Mouse (Mus musculus): ENCODE results near the gene Ralgds. TPM values are rescaled to one million over a fixed set of nuclear protein-coding genes. Genes with fewer than 3 reads are reported as not detected.

Ralgds gene
- polyA plus RNA-seq, 1 experiment from 2014 or later, result 27.5 TPM

GRCm38 (mm10) chr2:28547237-28548172 lies 34.6 kb downstream of the Ralgds start:
- no peak overlapping the region for H3K4me3 ChIP-seq (replicated peaks)
- no peaks in the 10 kb centered on the region for H3K27me3 ChIP-seq (replicated peaks)
- H3K9ac ChIP-seq, result no peak overlapping the region
- no peak overlapping the region for H3K27ac ChIP-seq
- peaks cover 5% of the 10 kb centered on the region; the same call in 1 of the 2 replicates for H3K4me1 ChIP-seq
- 0 out of 2 replicates have a peak, but pooled peaks have one; percentile 36 for ATAC-seq (ENCODE audit: insufficient read depth, low FRiP score, low read depth)
- 43% methylated on average over 11 of the region's 11 CpGs for WGBS
- peaks cover 55% of the 10 kb centered on the region for H3K36me3 ChIP-seq
- no peak overlapping the region for H3K4me2 ChIP-seq
- no peaks in the 10 kb centered on the region for H3K9me3 ChIP-seq

DNA sequence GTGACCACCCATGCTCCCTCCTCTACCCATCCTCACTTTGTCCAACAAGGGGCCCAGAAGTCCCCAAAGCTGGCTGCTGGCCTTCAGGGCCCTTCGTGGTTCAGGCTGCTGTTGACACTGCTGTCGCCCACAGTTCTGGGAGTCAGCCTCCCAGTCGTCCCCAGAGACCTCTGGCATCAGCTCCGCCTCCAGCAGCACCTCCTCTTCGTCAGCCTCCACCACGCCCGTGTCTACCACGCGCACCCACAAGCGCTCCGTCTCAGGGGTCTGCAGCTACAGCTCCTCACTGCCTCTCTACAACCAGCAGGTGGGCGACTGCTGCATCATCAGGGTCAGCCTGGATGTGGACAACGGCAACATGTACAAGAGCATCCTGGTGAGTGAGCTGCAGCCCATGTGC lies 36.2 kb downstream of the Ralgds start:
- no peaks in the 10 kb centered on the region for H3K27me3 ChIP-seq (replicated peaks)
- H3K27ac ChIP-seq, result no peak overlapping the region
- 85% methylated on average over 13 of the region's 13 CpGs for WGBS
- ATAC-seq (ENCODE audit: insufficient read depth, low FRiP score, low read depth), result no peak
- H3K4me2 ChIP-seq, result no peak overlapping the region
- H3K4me1 ChIP-seq, result peaks cover 5% of the 10 kb centered on the region; the same call in 1 of the 2 replicates
- no peaks in the 10 kb centered on the region for H3K9me3 ChIP-seq
- no peak overlapping the region for H3K9ac ChIP-seq
- H3K4me3 ChIP-seq (replicated peaks), result no peak overlapping the region
- peaks cover 51% of the 10 kb centered on the region for H3K36me3 ChIP-seq

GRCm38 (mm10) chr2:28552301-28552700 lies 39.4 kb downstream of the Ralgds start:
- peaks cover 41% of the 10 kb centered on the region for H3K36me3 ChIP-seq
- H3K4me2 ChIP-seq, result no peak overlapping the region
- WGBS, result 89% methylated on average over 5 of the region's 5 CpGs
- H3K9me3 ChIP-seq, result no peaks in the 10 kb centered on the region
- no peaks in the 10 kb centered on the region for H3K27me3 ChIP-seq (replicated peaks)
- no peaks in the 10 kb centered on the region for H3K4me1 ChIP-seq
- no peak overlapping the region for H3K9ac ChIP-seq
- H3K27ac ChIP-seq, result no peak overlapping the region
- ATAC-seq (ENCODE audit: insufficient read depth, low FRiP score, low read depth), result no peak
- no peak overlapping the region for H3K4me3 ChIP-seq (replicated peaks)

- Histone ChIP-seq H3K27ac (no peak overlapping the region), H3K9ac (no peak overlapping the region), H3K4me2 (no peak overlapping the region), H3K4me1 (no peaks in the 10 kb centered on the region), H3K36me3 (peaks cover 8% of the 10 kb centered on the region), H3K27me3 (replicated peaks) (no peaks in the 10 kb centered on the region), H3K4me3 (replicated peaks) (no peak overlapping the region), H3K9me3 (no peaks in the 10 kb centered on the region)
- no peak for ATAC-seq (ENCODE audit: insufficient read depth, low FRiP score, low read depth)
- 80% methylated on average over 5 of the region's 5 CpGs for WGBS
These were observed 44.5 kb downstream of the Ralgds start for GRCm38 (mm10) chr2:28557452-28557851.

DNA sequence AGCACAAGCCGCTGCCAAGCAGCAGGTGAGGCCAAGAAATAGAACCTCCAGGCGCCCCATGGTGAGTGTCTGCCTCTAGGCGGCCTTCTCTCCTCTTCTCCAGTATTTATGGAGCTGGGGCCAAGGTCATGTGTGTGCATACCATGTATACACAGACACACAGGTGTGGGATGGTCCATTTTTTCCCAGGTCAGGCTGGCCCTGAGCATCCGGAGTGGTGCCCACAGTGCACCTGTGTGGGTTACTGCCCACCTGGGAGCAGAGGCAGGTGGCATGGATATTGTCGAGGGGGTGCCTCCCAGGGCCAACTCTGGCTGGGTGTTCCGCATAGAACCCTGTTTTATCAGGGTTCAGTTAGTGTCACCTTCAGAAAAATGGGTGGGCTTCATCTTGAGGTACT lies 50.4 kb downstream of the Ralgds start, which contains the start of gene Cel:
Gene Cel, minus strand, starts transcription at position 101 of the 400 bp plus-strand sequence.
- H3K27ac ChIP-seq, result no peak within 1 kb of the TSS
- ATAC-seq (ENCODE audit: insufficient read depth, low FRiP score, low read depth), result peak; percentile 48; the same call in 1 of the 2 replicates

DNA sequence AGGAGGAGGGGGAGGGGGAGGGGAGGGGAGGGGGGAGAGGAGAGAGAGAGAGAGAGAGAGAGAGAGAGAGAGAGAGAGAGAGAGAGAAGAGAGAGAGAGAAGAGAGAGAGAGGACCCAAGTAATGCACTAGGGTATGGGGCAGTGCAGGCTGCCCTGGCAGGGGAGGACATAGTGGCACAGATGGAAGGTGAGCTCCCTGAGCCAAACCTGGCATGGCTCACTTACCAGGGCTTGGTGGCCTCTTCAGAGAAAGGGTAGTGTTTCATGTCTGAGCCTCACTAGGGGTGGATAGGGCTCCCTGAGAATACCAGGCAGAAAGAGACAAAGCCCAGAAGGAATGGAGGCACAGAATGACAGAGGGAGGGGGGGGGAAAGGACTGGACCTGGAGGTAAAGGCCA lies 50.9 kb downstream of the Ralgds start:
- no peaks in the 10 kb centered on the region for H3K9me3 ChIP-seq
- H3K27ac ChIP-seq, result no peak overlapping the region
- no peak overlapping the region for H3K9ac ChIP-seq
- no peak for ATAC-seq (ENCODE audit: insufficient read depth, low FRiP score, low read depth)
- no peak overlapping the region for H3K4me3 ChIP-seq (replicated peaks)
- no peaks in the 10 kb centered on the region for H3K27me3 ChIP-seq (replicated peaks)
- H3K4me2 ChIP-seq, result no peak overlapping the region
- H3K36me3 ChIP-seq, result peaks cover 20% of the 10 kb centered on the region
- no peaks in the 10 kb centered on the region for H3K4me1 ChIP-seq

More for the DNA sequence above, 50.4 kb downstream of the Ralgds start, which contains the start of gene Cel:
- H3K4me3 ChIP-seq (replicated peaks), result 0 out of 2 replicates have a peak within 1 kb of the TSS, but pooled peaks have one; percentile 0
- H3K4me2 ChIP-seq, result no peak within 1 kb of the TSS
- H3K9ac ChIP-seq, result no peak within 1 kb of the TSS
- no peaks in the 10 kb centered on the region for H3K27me3 ChIP-seq (replicated peaks)
- H3K4me1 ChIP-seq, result no peaks in the 10 kb centered on the region
- peaks cover 15% of the 10 kb centered on the region for H3K36me3 ChIP-seq
- WGBS, result 56% methylated on average over 6 of the region's 6 CpGs
- no peaks in the 10 kb centered on the region for H3K9me3 ChIP-seq

GRCm38 (mm10) chr2:28564380-28564779 lies 51.5 kb downstream of the Ralgds start:
- WGBS, result 89% methylated on average over 4 of the region's 4 CpGs
- Histone ChIP-seq H3K27ac (no peak overlapping the region), H3K4me2 (no peak overlapping the region), H3K9me3 (no peaks in the 10 kb centered on the region), H3K36me3 (peaks cover 25% of the 10 kb centered on the region), H3K27me3 (replicated peaks) (no peaks in the 10 kb centered on the region), H3K4me3 (replicated peaks) (no peak overlapping the region), H3K4me1 (no peaks in the 10 kb centered on the region), H3K9ac (no peak overlapping the region)
- 0 out of 2 replicates have a peak, but pooled peaks have one; percentile 30 for ATAC-seq (ENCODE audit: insufficient read depth, low FRiP score, low read depth)

DNA sequence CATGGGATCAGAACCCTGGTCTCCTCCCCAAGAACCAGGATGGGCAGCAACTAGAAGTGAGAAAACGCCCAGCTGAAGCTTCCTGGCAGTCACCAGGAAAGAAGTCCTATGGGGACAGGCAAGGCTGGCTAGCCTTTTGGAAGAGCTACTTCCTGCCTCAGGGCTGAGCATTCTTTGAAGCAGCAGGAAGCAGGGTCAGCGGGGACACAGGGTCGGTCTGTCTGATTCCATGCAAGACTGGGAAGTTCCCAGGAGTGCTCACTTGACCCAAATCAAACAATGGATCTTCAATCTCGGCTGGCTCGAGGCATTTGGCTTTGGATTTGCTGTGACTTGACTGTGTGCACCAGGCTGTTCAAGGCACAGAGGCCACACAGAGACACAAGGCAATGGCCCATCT lies 53.6 kb downstream of the Ralgds start:
- H3K9me3 ChIP-seq, result no peaks in the 10 kb centered on the region
- no peak overlapping the region for H3K4me2 ChIP-seq
- H3K9ac ChIP-seq, result no peak overlapping the region
- no peak overlapping the region for H3K27ac ChIP-seq
- H3K27me3 ChIP-seq (replicated peaks), result no peaks in the 10 kb centered on the region
- H3K4me1 ChIP-seq, result no peaks in the 10 kb centered on the region
- peaks cover 41% of the 10 kb centered on the region for H3K36me3 ChIP-seq
- H3K4me3 ChIP-seq (replicated peaks), result no peak overlapping the region
- 74% methylated on average over 5 of the region's 5 CpGs for WGBS
- ATAC-seq (ENCODE audit: insufficient read depth, low FRiP score, low read depth), result no peak

- Histone ChIP-seq H3K4me3 (replicated peaks) (no peak overlapping the region), H3K9ac (no peak overlapping the region), H3K27me3 (replicated peaks) (no peaks in the 10 kb centered on the region), H3K9me3 (no peaks in the 10 kb centered on the region), H3K4me2 (no peak overlapping the region), H3K36me3 (peaks cover 66% of the 10 kb centered on the region), H3K4me1 (no peaks in the 10 kb centered on the region), H3K27ac (no peak overlapping the region)
- WGBS, result 53% methylated on average over 2 of the region's 3 CpGs
- no peak for ATAC-seq (ENCODE audit: insufficient read depth, low FRiP score, low read depth)
These were observed 57.0 kb downstream of the Ralgds start for GRCm38 (mm10) chr2:28569903-28570302.

DNA sequence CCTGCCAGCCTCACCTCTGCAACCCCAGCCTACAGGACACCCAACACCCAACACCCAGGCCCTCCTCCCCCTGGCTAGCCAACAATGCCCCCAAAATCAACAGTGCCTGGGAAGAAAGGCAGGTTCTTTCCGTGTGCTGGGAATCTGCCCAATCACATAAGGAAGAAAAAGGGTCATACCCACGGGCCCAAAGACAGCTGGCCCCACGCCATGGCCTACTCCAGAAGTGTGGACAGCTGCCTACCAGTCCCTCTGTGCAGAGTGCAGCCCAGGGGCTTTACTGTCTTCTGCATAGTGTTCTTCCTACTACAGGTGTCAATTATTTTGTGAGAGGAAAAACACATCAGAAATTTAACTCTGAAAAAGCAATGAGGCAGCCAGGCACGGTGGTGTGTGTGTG lies 62.4 kb downstream of the Ralgds start:
- no peak overlapping the region for H3K9ac ChIP-seq
- H3K27ac ChIP-seq, result no peak overlapping the region
- no peak overlapping the region for H3K4me2 ChIP-seq
- ATAC-seq (ENCODE audit: insufficient read depth, low FRiP score, low read depth), result no peak
- WGBS, result 69% methylated on average over 4 of the region's 4 CpGs
- H3K9me3 ChIP-seq, result no peaks in the 10 kb centered on the region
- peaks cover 68% of the 10 kb centered on the region for H3K36me3 ChIP-seq
- H3K27me3 ChIP-seq (replicated peaks), result no peaks in the 10 kb centered on the region
- no peak overlapping the region for H3K4me3 ChIP-seq (replicated peaks)
- no peaks in the 10 kb centered on the region for H3K4me1 ChIP-seq

DNA sequence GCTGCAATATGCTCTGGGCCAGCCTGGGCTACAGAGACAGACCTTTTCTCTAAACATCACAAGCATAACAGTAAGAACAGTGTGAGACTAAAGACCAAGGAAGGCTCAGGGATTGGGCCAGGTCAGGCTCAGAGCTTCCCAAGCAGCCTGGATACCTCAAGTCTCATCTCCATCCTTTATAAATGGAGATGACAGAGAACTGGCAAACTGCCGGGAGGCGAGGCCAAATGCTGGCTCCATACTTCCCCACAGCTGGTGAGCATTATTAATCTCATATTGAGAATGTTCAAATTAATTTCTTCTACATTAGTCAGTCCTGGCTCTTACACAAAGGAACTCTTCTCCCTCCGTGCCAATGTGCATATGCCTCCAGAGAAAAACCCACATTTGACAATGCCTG lies 63.9 kb downstream of the Ralgds start:
- Histone ChIP-seq H3K4me1 (no peaks in the 10 kb centered on the region), H3K36me3 (peaks cover 57% of the 10 kb centered on the region), H3K9me3 (no peaks in the 10 kb centered on the region), H3K27me3 (replicated peaks) (no peaks in the 10 kb centered on the region), H3K4me3 (replicated peaks) (no peak overlapping the region), H3K4me2 (no peak overlapping the region), H3K9ac (no peak overlapping the region), H3K27ac (no peak overlapping the region)
- no peak for ATAC-seq (ENCODE audit: insufficient read depth, low FRiP score, low read depth)
- WGBS, result 88% methylated on average over 3 of the region's 3 CpGs

- ATAC-seq (ENCODE audit: insufficient read depth, low FRiP score, low read depth), result no peak
- H3K9ac ChIP-seq, result no peak overlapping the region
- WGBS, result 70% methylated on average over 5 of the region's 5 CpGs
- H3K4me3 ChIP-seq (replicated peaks), result no peak overlapping the region
- H3K4me1 ChIP-seq, result no peaks in the 10 kb centered on the region
- H3K27ac ChIP-seq, result no peak overlapping the region
- H3K4me2 ChIP-seq, result no peak overlapping the region
- no peaks in the 10 kb centered on the region for H3K27me3 ChIP-seq (replicated peaks)
- no peaks in the 10 kb centered on the region for H3K9me3 ChIP-seq
- peaks cover 46% of the 10 kb centered on the region for H3K36me3 ChIP-seq
These were observed 65.1 kb downstream of the Ralgds start for GRCm38 (mm10) chr2:28578003-28578402.

Data from stomach, embryonic 15.5 days (tissue).